Mouse (Mus musculus) CH12.LX (cell line): ENCODE data around the gene Gm20388.

Experiments
- CHD2 ChIP-seq: IDR thresholded peaks from 2 replicates; pipeline ENCODE4 v1.6.1; 2011; ENCODE audit warnings: low read length, improper control_type of control experiment
- CTCF ChIP-seq, 2 experiments: IDR thresholded peaks in 1 of 2; conservative IDR thresholded peaks in 1 of 2; 2 replicates each; pipeline ENCODE4 v1.5.1; 2011 to 2012; ENCODE audit warnings: low read depth in 2 of 2, low read length in 2 of 2, improper control_type of control experiment in 1 of 2, inconsistent platforms in 1 of 2, mild to moderate bottlenecking in 1 of 2, moderate library complexity in 1 of 2
- E2F4 ChIP-seq: IDR thresholded peaks from 2 replicates; pipeline ENCODE4 v1.6.1; 2011; ENCODE audit warnings: low read depth, low read length, improper control_type of control experiment; ENCODE audit not compliant: insufficient replicate concordance
- ELF1 ChIP-seq: IDR thresholded peaks from 2 replicates; pipeline ENCODE4 v1.6.1; 2014; ENCODE audit warnings: low read depth, mild to moderate bottlenecking, inconsistent platforms, low read length, improper control_type of control experiment
- EP300 ChIP-seq: IDR thresholded peaks from 2 replicates; pipeline ENCODE4 v1.6.1; 2011; ENCODE audit warnings: low read length, improper control_type of control experiment
- GABPA ChIP-seq: IDR thresholded peaks from 2 replicates; pipeline ENCODE4 v1.6.1; 2012; ENCODE audit warnings: low read depth, low read length, improper control_type of control experiment, inconsistent platforms; ENCODE audit not compliant: insufficient replicate concordance
- KAT2A ChIP-seq: IDR thresholded peaks from 2 replicates; pipeline ENCODE4 v1.6.1; 2012; ENCODE audit warnings: low read length, improper control_type of control experiment, inconsistent platforms; ENCODE audit not compliant: insufficient replicate concordance
- MAFK ChIP-seq: IDR thresholded peaks from 2 replicates; pipeline ENCODE4 v1.6.1; 2011; ENCODE audit warnings: low read length, improper control_type of control experiment; ENCODE audit not compliant: insufficient replicate concordance
- MAZ ChIP-seq: IDR thresholded peaks from 2 replicates; pipeline ENCODE4 v1.6.1; 2012; ENCODE audit warnings: low read depth, mild to moderate bottlenecking, inconsistent platforms, low read length, improper control_type of control experiment, moderate library complexity
- NELFE ChIP-seq: IDR thresholded peaks from 2 replicates; pipeline ENCODE4 v1.6.1; 2011; ENCODE audit warnings: low read depth, low read length, improper control_type of control experiment
- POLR2A ChIP-seq: IDR thresholded peaks from 2 replicates; pipeline ENCODE4 v1.6.1; 2011; ENCODE audit warnings: low read depth, mild to moderate bottlenecking, improper control_type of control experiment, low read length
- TBP ChIP-seq: conservative IDR thresholded peaks from 2 replicates; pipeline ENCODE4 v1.6.1; 2011; ENCODE audit warnings: low read depth, low read length, improper control_type of control experiment

- TF ChIP-seq POLR2A, result no peak
- TF ChIP-seq CHD2, result no peak
- no peak for TF ChIP-seq E2F4
- no peak for TF ChIP-seq CTCF (conservative IDR thresholded peaks at IDR 0.05 in 1 of 2, IDR thresholded peaks at IDR 0.05 in 1 of 2; ENCODE audit: low read depth in 2 of 2, low read length in 2 of 2)
- TF ChIP-seq GABPA, result no peak
- TF ChIP-seq ELF1, result no peak
- TF ChIP-seq EP300, result no peak
- TF ChIP-seq TBP, result no peak
- no peak for TF ChIP-seq KAT2A
- no peak for TF ChIP-seq NELFE
- TF ChIP-seq MAFK, result no peak
- no peak for TF ChIP-seq MAZ
Measured at GRCm38 (mm10) chr8:123017143-123017542, 3106.5 kb downstream of the Gm20388 start.
